Mouse (Mus musculus) midbrain, embryonic 10.5 days (tissue): ENCODE measurements around the gene Lyrm4. TPM values are rescaled to one million over a fixed set of nuclear protein-coding genes. Genes with fewer than 3 reads are reported as not detected.

Experiments used
- DNase-seq: peaks from one replicate; pipeline ENCODE4 v3.0.0-alpha.2; 2017; ENCODE audit warnings: low spot score
- H3K27ac ChIP-seq: fragments of 300-500 bp; sonication (generic); replicated peaks from 2 replicates; pipeline ENCODE4 v1.5.1; 2016; ENCODE audit warnings: mild to moderate bottlenecking
- H3K27me3 ChIP-seq: fragments of 300-500 bp; sonication (generic); 2 replicates; pipeline ENCODE4 v1.6.1; 2016; ENCODE audit warnings: low read depth, mild to moderate bottlenecking; ENCODE audit not compliant: poor library complexity, severe bottlenecking
- H3K36me3 ChIP-seq: fragments of 300-500 bp; sonication (generic); 2 replicates; pipeline ENCODE4 v1.6.1; 2016; ENCODE audit warnings: mild to moderate bottlenecking, moderate library complexity
- H3K4me1 ChIP-seq: fragments of 300-500 bp; sonication (generic); 2 replicates; pipeline ENCODE4 v1.6.1; 2016
- H3K4me3 ChIP-seq: fragments of 300-500 bp; sonication (generic); 2 replicates; pipeline ENCODE4 v1.5.1; 2016; ENCODE audit warnings: mild to moderate bottlenecking, moderate library complexity
- H3K9me3 ChIP-seq: fragments of 300-500 bp; sonication (generic); replicated peaks from 2 replicates; pipeline ENCODE4 v1.6.1; 2016; ENCODE audit warnings: mild to moderate bottlenecking
- WGBS: fragments of 180-500 bp; shearing (Covaris S2); methylation state at CpG from one replicate; pipeline ENCODE4 v1.1.7; 2016; 5-methylcytosine and 5-hydroxymethylcytosine counted together
- polyA plus RNA-seq: library from polyadenylated mRNA; unstranded; fragments of >200 nt; fragmentation: Nextera tagmentation; extraction: Ambion mirVana; gene quantifications from 2 replicates; pipeline ENCODE4 v1.2.1, GENCODE M21; 2016

Gene Lyrm4
- polyA plus RNA-seq, 1 experiment from 2014 or later, result 23.9 TPM

- Histone ChIP-seq H3K9me3 (no peaks in the 10 kb centered on the region), H3K4me3 (no peak overlapping the region), H3K4me1 (no peaks in the 10 kb centered on the region), H3K36me3 (peaks cover 4% of the 10 kb centered on the region; the same call in 1 of the 2 replicates), H3K27ac (no peak overlapping the region), H3K27me3 (no peaks in the 10 kb centered on the region)
- no peak for DNase-seq
- WGBS, result 92% methylated on average over 5 of the region's 5 CpGs
Observed at GRCm38 (mm10) chr13:36131401-36131800, 14.1 kb upstream of the Lyrm4 start.

- Histone ChIP-seq H3K27ac (no peak overlapping the region), H3K9me3 (no peaks in the 10 kb centered on the region), H3K4me3 (no peak overlapping the region), H3K4me1 (no peaks in the 10 kb centered on the region), H3K27me3 (no peaks in the 10 kb centered on the region), H3K36me3 (peaks cover 4% of the 10 kb centered on the region; the same call in 1 of the 2 replicates)
- 83% methylated on average over 2 of the region's 2 CpGs for WGBS
- DNase-seq, result no peak
Observed at GRCm38 (mm10) chr13:36129360-36130054, 12.2 kb upstream of the Lyrm4 start.

- Histone ChIP-seq H3K9me3 (no peaks in the 10 kb centered on the region), H3K4me3 (no peak overlapping the region), H3K36me3 (no peaks in the 10 kb centered on the region), H3K27me3 (no peaks in the 10 kb centered on the region), H3K4me1 (peaks cover 28% of the 10 kb centered on the region), H3K27ac (no peak overlapping the region)
- DNase-seq, result no peak
Observed at GRCm38 (mm10) chr13:36120606-36121005, 3.3 kb upstream of the Lyrm4 start.

- Histone ChIP-seq H3K4me1 (peaks cover 28% of the 10 kb centered on the region), H3K27ac (no peak overlapping the region), H3K9me3 (no peaks in the 10 kb centered on the region), H3K36me3 (no peaks in the 10 kb centered on the region), H3K27me3 (no peaks in the 10 kb centered on the region), H3K4me3 (no peak overlapping the region)
- WGBS, result 74% methylated on average over 4 of the region's 4 CpGs
- DNase-seq, result no peak
Observed at GRCm38 (mm10) chr13:36119684-36120083, 2.4 kb upstream of the Lyrm4 start.

- H3K27me3 ChIP-seq, result no peaks in the 10 kb centered on the region
- peak overlapping the region; percentile 99 for H3K27ac ChIP-seq
- DNase-seq, result peak; percentile 41
- H3K9me3 ChIP-seq, result no peaks in the 10 kb centered on the region
- H3K36me3 ChIP-seq, result no peaks in the 10 kb centered on the region
- WGBS, result 7% methylated on average over 21 of the region's 21 CpGs
- peaks cover 28% of the 10 kb centered on the region for H3K4me1 ChIP-seq
- H3K4me3 ChIP-seq, result peak overlapping the region; percentile 75
Observed at GRCm38 (mm10) chr13:36116520-36117142, 695 bp downstream of the Lyrm4 start.

GRCm38 (mm10) chr13:36113181-36113580 is 4.1 kb downstream of the Lyrm4 start:
- no peak for DNase-seq
- H3K4me1 ChIP-seq, result peaks cover 12% of the 10 kb centered on the region
- no peaks in the 10 kb centered on the region for H3K36me3 ChIP-seq
- H3K27me3 ChIP-seq, result no peaks in the 10 kb centered on the region
- no peaks in the 10 kb centered on the region for H3K9me3 ChIP-seq
- H3K4me3 ChIP-seq, result no peak overlapping the region
- no peak overlapping the region for H3K27ac ChIP-seq
- 91% methylated on average over 5 of the region's 5 CpGs for WGBS

GRCm38 (mm10) chr13:36111331-36111730 is 6.0 kb downstream of the Lyrm4 start:
- Histone ChIP-seq H3K4me1 (peaks cover 13% of the 10 kb centered on the region), H3K4me3 (no peak overlapping the region), H3K27me3 (no peaks in the 10 kb centered on the region), H3K27ac (no peak overlapping the region), H3K36me3 (no peaks in the 10 kb centered on the region), H3K9me3 (no peaks in the 10 kb centered on the region)
- WGBS, result 93% methylated on average over 2 of the region's 2 CpGs
- no peak for DNase-seq

GRCm38 (mm10) chr13:36108528-36108927 is 8.8 kb downstream of the Lyrm4 start:
- H3K4me1 ChIP-seq, result peaks cover 8% of the 10 kb centered on the region
- no peaks in the 10 kb centered on the region for H3K27me3 ChIP-seq
- no peak overlapping the region for H3K4me3 ChIP-seq
- H3K27ac ChIP-seq, result no peak overlapping the region
- no peak for DNase-seq
- H3K36me3 ChIP-seq, result no peaks in the 10 kb centered on the region
- H3K9me3 ChIP-seq, result no peaks in the 10 kb centered on the region
- 92% methylated on average over 4 of the region's 4 CpGs for WGBS

- Histone ChIP-seq H3K9me3 (no peaks in the 10 kb centered on the region), H3K27ac (no peak overlapping the region), H3K27me3 (no peaks in the 10 kb centered on the region), H3K4me3 (no peak overlapping the region), H3K4me1 (peaks cover 8% of the 10 kb centered on the region), H3K36me3 (no peaks in the 10 kb centered on the region)
- no peak for DNase-seq
- 88% methylated on average over 6 of the region's 6 CpGs for WGBS
Observed at GRCm38 (mm10) chr13:36105591-36105990, 11.7 kb downstream of the Lyrm4 start.

GRCm38 (mm10) chr13:36096684-36097383 is 20.5 kb downstream of the Lyrm4 start:
- Histone ChIP-seq H3K4me3 (no peak overlapping the region), H3K36me3 (no peaks in the 10 kb centered on the region), H3K9me3 (no peaks in the 10 kb centered on the region), H3K27me3 (no peaks in the 10 kb centered on the region), H3K4me1 (no peaks in the 10 kb centered on the region), H3K27ac (no peak overlapping the region)
- DNase-seq, result no peak
- 88% methylated on average over 5 of the region's 5 CpGs for WGBS

GRCm38 (mm10) chr13:36088168-36088567 is 29.2 kb downstream of the Lyrm4 start:
- Histone ChIP-seq H3K4me1 (no peaks in the 10 kb centered on the region), H3K36me3 (peaks cover 16% of the 10 kb centered on the region), H3K27me3 (no peaks in the 10 kb centered on the region), H3K27ac (no peak overlapping the region), H3K9me3 (no peaks in the 10 kb centered on the region), H3K4me3 (no peak overlapping the region)
- 90% methylated on average over 4 of the region's 4 CpGs for WGBS
- DNase-seq, result no peak

- H3K27me3 ChIP-seq, result no peaks in the 10 kb centered on the region
- H3K4me1 ChIP-seq, result no peaks in the 10 kb centered on the region
- H3K27ac ChIP-seq, result no peak overlapping the region
- no peak for DNase-seq
- H3K9me3 ChIP-seq, result no peaks in the 10 kb centered on the region
- H3K4me3 ChIP-seq, result no peak overlapping the region
- 88% methylated on average over 2 of the region's 2 CpGs for WGBS
- peaks cover 16% of the 10 kb centered on the region for H3K36me3 ChIP-seq
Observed at GRCm38 (mm10) chr13:36087427-36087826, 29.9 kb downstream of the Lyrm4 start.
